Mouse (Mus musculus): Measurements from ENCODE around the gene Abcc5.

DNA sequence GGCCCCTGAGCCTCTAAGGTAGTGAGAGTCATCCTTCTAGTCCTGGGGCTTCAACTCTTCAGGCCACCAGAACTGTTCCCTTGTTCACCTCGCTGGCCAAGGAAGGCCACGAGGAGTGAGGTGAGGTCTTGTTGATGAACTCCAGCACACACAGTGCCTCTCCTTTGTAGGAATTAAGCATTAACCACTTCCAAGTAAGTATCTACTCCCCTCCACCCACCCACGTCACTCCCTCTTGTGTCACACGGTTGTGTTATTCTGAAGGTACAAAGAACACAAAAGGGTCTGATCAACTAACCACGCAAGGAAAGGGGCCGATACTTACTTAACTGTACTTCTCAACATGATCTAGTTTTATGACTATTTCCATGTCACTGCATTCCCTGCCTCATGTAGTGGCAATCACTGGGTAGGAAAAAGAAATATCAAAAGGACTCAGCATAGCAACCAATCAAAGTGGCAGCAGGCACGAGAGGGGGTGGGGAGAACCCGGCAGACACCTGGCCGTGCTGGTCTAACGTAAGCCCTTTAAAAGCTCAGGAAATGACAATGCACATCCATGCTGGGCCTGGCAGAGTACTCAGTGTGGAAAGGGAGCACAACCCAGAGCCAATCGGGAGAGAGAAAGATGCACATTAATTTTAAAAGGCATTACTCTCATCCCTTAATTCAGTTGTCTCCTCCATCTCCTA, 30.8 kb downstream of the Abcc5 start:
- TF ChIP-seq CTCF (IDR thresholded peaks at IDR 0.05; ENCODE audit: extremely low read depth, insufficient read depth, insufficient read length, insufficient replicate concordance) (no peak), POLR2A (IDR thresholded peaks at IDR 0.05; ENCODE audit: low read depth, low read length) (no peak)
